Mouse (Mus musculus): ENCODE data around the gene Lca5l. TPM values are rescaled to one million over a fixed set of nuclear protein-coding genes. Genes with fewer than 3 reads are reported as not detected.
A peak's percentile ranks its signal among the peaks of the same experiment; 100 is the strongest.

Gene Lca5l
- polyA plus RNA-seq (2015; fragmentation: Nextera tagmentation; extraction: Ambion mirVana): 0.76 and 1.2 TPM in 2 replicates

DNA sequence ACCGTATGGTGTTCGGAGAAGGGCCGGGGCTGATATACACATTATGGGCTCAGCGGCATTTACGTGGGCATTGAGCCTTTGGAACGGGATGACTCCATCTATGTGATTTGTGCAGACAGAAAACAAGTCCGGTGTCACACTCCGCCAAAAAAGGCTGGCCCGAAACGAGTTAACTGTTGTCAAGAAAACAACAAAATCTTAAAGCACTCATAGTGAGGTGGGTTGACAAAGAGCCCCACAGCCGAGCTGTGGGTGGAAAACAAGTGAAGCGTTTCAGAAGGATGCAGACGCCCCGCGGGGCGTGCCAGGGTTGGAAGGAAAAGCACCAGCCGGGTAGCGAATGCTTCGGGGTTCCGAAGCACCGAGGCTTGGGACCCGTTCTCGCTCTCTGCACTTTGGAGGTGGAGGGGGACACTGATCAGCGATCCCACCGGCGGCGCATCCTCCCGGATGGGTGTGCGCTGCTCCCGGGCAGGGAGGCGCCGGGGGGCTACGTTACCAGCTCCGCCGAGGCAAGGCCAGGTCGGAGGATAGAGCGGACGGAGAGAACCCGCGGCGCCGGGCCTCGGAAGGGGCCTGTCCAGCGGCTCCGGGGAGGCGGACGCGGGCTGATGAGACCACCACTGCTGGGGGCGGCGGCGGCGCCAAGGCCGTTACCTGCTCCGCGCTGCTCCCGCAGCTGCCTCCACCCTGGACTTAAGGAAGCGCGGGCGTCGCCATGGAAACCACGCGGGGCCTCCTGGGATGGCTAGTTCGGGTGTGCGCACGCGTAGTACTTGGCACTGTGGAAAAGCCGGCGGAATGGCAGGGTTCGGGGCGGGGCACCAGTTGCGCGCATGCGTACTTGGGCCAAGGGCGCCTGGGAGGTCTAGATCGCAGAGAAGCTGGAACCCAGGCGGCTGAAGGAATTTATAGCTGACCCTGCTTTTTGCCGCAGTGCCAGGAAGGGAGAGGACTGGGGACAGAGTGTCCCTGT lies at the start of gene Lca5l:
Gene Lca5l, minus strand, starts transcription at position 741 of the 976 bp plus-strand sequence.
- Histone ChIP-seq H3K27ac (ENCODE audit: low read length) (peak within 1 kb of the TSS; percentile 56), H3K9ac (replicated peaks; ENCODE audit: low read depth, low read length) (peak within 1 kb of the TSS; percentile 69), H3K36me3 (ENCODE audit: control insufficient read depth, insufficient read depth) (no peaks in the 10 kb centered on the region), H3K4me1 (replicated peaks; ENCODE audit: control insufficient read depth, insufficient read depth, low read length) (peaks cover 4% of the 10 kb centered on the region; the same call in 1 of the 2 replicates), H3K4me2 (ENCODE audit: low read length) (peak within 1 kb of the TSS; percentile 59), H3K4me3 (replicated peaks; ENCODE audit: low read length) (peak within 1 kb of the TSS; percentile 70), H3K9me3 (ENCODE audit: control insufficient read depth, low read length) (no peaks in the 10 kb centered on the region), H3K27me3 (replicated peaks; ENCODE audit: control insufficient read depth, insufficient read depth, low read length) (no peaks in the 10 kb centered on the region)
- WGBS: under 1% methylated on average over 77 of the region's 77 CpGs
- ATAC-seq: peak; percentile 99

GRCm38 (mm10) chr16:96235366-96235970 lies 43.4 kb upstream of the Lca5l start, which contains the start of gene B3galt5:
TSS of gene B3galt5 (plus strand) at chr16:96235801.
- H3K4me3 ChIP-seq (replicated peaks; ENCODE audit: low read length): no peak within 1 kb of the TSS
- H3K9ac ChIP-seq (replicated peaks; ENCODE audit: low read depth, low read length): 0 out of 2 replicates have a peak within 1 kb of the TSS, but pooled peaks have one; percentile 11
- H3K4me1 ChIP-seq (replicated peaks; ENCODE audit: control insufficient read depth, insufficient read depth, low read length): 0 out of 2 replicates have a peak, but pooled peaks cover 3% of the 10 kb centered on the region
- peak; percentile 47; the same call in 1 of the 2 replicates for ATAC-seq
- H3K4me2 ChIP-seq (ENCODE audit: low read length): peak within 1 kb of the TSS; percentile 27
- H3K27me3 ChIP-seq (replicated peaks; ENCODE audit: control insufficient read depth, insufficient read depth, low read length): no peaks in the 10 kb centered on the region
- WGBS: 46% methylated on average over 17 of the region's 17 CpGs
- no peaks in the 10 kb centered on the region for H3K36me3 ChIP-seq (ENCODE audit: control insufficient read depth, insufficient read depth)
- H3K9me3 ChIP-seq (ENCODE audit: control insufficient read depth, low read length): no peaks in the 10 kb centered on the region
- H3K27ac ChIP-seq (ENCODE audit: low read length): peak within 1 kb of the TSS; percentile 25; the same call in 1 of the 2 replicates

GRCm38 (mm10) chr16:96233996-96234395 lies 41.9 kb upstream of the Lca5l start:
- Histone ChIP-seq H3K4me1 (replicated peaks; ENCODE audit: control insufficient read depth, insufficient read depth, low read length) (0 out of 2 replicates have a peak, but pooled peaks cover 3% of the 10 kb centered on the region), H3K4me2 (ENCODE audit: low read length) (no peak overlapping the region), H3K4me3 (replicated peaks; ENCODE audit: low read length) (no peak overlapping the region), H3K9ac (replicated peaks; ENCODE audit: low read depth, low read length) (no peak overlapping the region), H3K27me3 (replicated peaks; ENCODE audit: control insufficient read depth, insufficient read depth, low read length) (no peaks in the 10 kb centered on the region), H3K36me3 (ENCODE audit: control insufficient read depth, insufficient read depth) (no peaks in the 10 kb centered on the region), H3K27ac (ENCODE audit: low read length) (no peak overlapping the region), H3K9me3 (ENCODE audit: control insufficient read depth, low read length) (no peaks in the 10 kb centered on the region)
- ATAC-seq: no peak
- 87% methylated on average over 8 of the region's 8 CpGs for WGBS

DNA sequence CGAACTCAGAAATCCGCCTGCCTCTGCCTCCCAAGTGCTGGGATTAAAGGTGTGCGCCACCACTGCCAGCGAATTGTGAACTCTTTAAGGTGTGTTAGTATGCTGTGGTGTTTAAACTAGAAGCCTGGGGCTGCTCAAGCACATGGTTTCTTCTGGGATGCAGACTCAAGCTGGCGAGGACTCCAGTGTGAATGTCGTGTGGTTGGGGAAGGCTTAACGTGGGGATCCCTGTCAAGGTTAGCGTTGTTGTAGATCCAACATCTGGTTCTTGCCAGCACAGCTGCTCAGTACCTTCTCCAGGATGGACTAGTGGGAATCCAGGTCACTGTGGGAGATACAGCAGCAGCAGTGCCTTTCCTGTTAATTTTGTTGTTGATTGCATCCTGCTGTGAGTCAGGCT lies 39.9 kb upstream of the Lca5l start:
- Histone ChIP-seq H3K36me3 (ENCODE audit: control insufficient read depth, insufficient read depth) (no peaks in the 10 kb centered on the region), H3K27me3 (replicated peaks; ENCODE audit: control insufficient read depth, insufficient read depth, low read length) (no peaks in the 10 kb centered on the region), H3K9ac (replicated peaks; ENCODE audit: low read depth, low read length) (no peak overlapping the region), H3K4me1 (replicated peaks; ENCODE audit: control insufficient read depth, insufficient read depth, low read length) (0 out of 2 replicates have a peak, but pooled peaks cover 3% of the 10 kb centered on the region), H3K9me3 (ENCODE audit: control insufficient read depth, low read length) (no peaks in the 10 kb centered on the region), H3K4me2 (ENCODE audit: low read length) (no peak overlapping the region), H3K4me3 (replicated peaks; ENCODE audit: low read length) (no peak overlapping the region), H3K27ac (ENCODE audit: low read length) (no peak overlapping the region)
- no peak for ATAC-seq
- 86% methylated on average over 8 of the region's 8 CpGs for WGBS

- H3K9me3 ChIP-seq (ENCODE audit: control insufficient read depth, low read length): no peaks in the 10 kb centered on the region
- H3K4me2 ChIP-seq (ENCODE audit: low read length): no peak overlapping the region
- no peak overlapping the region for H3K9ac ChIP-seq (replicated peaks; ENCODE audit: low read depth, low read length)
- no peak overlapping the region for H3K4me3 ChIP-seq (replicated peaks; ENCODE audit: low read length)
- 0 out of 2 replicates have a peak, but pooled peaks cover 3% of the 10 kb centered on the region for H3K4me1 ChIP-seq (replicated peaks; ENCODE audit: control insufficient read depth, insufficient read depth, low read length)
- H3K27me3 ChIP-seq (replicated peaks; ENCODE audit: control insufficient read depth, insufficient read depth, low read length): no peaks in the 10 kb centered on the region
- no peak overlapping the region for H3K27ac ChIP-seq (ENCODE audit: low read length)
- no peak for ATAC-seq
- no peaks in the 10 kb centered on the region for H3K36me3 ChIP-seq (ENCODE audit: control insufficient read depth, insufficient read depth)
- whole genome bisulfite sequencing: 94% methylated on average over 4 of the region's 4 CpGs
These were observed 39.2 kb upstream of the Lca5l start for GRCm38 (mm10) chr16:96231251-96231650.

DNA sequence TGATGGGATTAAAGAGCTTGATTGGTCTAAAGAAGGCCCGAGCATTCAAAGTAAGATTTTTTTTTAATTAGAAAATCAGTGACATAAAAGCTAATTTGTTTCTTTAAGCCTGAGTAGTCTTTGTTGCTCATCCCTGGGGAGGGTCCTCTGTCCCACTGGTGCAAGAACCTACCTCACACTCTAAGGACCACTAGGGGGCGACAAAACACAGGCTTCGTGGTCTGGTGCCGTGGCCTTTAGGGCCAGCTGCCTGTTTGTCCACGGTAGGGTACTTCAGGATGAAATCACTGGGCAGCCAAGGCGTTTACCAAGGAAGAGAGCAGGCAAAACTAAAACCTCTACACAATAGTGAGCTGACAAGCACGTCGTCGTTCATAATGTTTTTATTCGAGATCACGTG lies 38.3 kb upstream of the Lca5l start:
- ATAC-seq: peak; percentile 77
- no peak overlapping the region for H3K9ac ChIP-seq (replicated peaks; ENCODE audit: low read depth, low read length)
- no peak overlapping the region for H3K4me3 ChIP-seq (replicated peaks; ENCODE audit: low read length)
- no peak overlapping the region for H3K4me2 ChIP-seq (ENCODE audit: low read length)
- H3K36me3 ChIP-seq (ENCODE audit: control insufficient read depth, insufficient read depth): no peaks in the 10 kb centered on the region
- no peaks in the 10 kb centered on the region for H3K4me1 ChIP-seq (replicated peaks; ENCODE audit: control insufficient read depth, insufficient read depth, low read length)
- H3K27me3 ChIP-seq (replicated peaks; ENCODE audit: control insufficient read depth, insufficient read depth, low read length): no peaks in the 10 kb centered on the region
- WGBS: 25% methylated on average over 11 of the region's 11 CpGs
- H3K9me3 ChIP-seq (ENCODE audit: control insufficient read depth, low read length): no peaks in the 10 kb centered on the region
- no peak overlapping the region for H3K27ac ChIP-seq (ENCODE audit: low read length)

GRCm38 (mm10) chr16:96229044-96229555 lies 37.0 kb upstream of the Lca5l start:
- Histone ChIP-seq H3K27ac (ENCODE audit: low read length) (no peak overlapping the region), H3K4me1 (replicated peaks; ENCODE audit: control insufficient read depth, insufficient read depth, low read length) (no peaks in the 10 kb centered on the region), H3K4me3 (replicated peaks; ENCODE audit: low read length) (no peak overlapping the region), H3K36me3 (ENCODE audit: control insufficient read depth, insufficient read depth) (no peaks in the 10 kb centered on the region), H3K27me3 (replicated peaks; ENCODE audit: control insufficient read depth, insufficient read depth, low read length) (no peaks in the 10 kb centered on the region), H3K4me2 (ENCODE audit: low read length) (no peak overlapping the region), H3K9me3 (ENCODE audit: control insufficient read depth, low read length) (no peaks in the 10 kb centered on the region), H3K9ac (replicated peaks; ENCODE audit: low read depth, low read length) (no peak overlapping the region)
- no peak for ATAC-seq
- WGBS: 46% methylated on average over 8 of the region's 8 CpGs

GRCm38 (mm10) chr16:96228438-96228837 lies 36.4 kb upstream of the Lca5l start:
- H3K9me3 ChIP-seq (ENCODE audit: control insufficient read depth, low read length): no peaks in the 10 kb centered on the region
- no peak overlapping the region for H3K27ac ChIP-seq (ENCODE audit: low read length)
- 65% methylated on average over 13 of the region's 13 CpGs for WGBS
- no peaks in the 10 kb centered on the region for H3K27me3 ChIP-seq (replicated peaks; ENCODE audit: control insufficient read depth, insufficient read depth, low read length)
- H3K36me3 ChIP-seq (ENCODE audit: control insufficient read depth, insufficient read depth): no peaks in the 10 kb centered on the region
- no peaks in the 10 kb centered on the region for H3K4me1 ChIP-seq (replicated peaks; ENCODE audit: control insufficient read depth, insufficient read depth, low read length)
- H3K9ac ChIP-seq (replicated peaks; ENCODE audit: low read depth, low read length): no peak overlapping the region
- H3K4me2 ChIP-seq (ENCODE audit: low read length): no peak overlapping the region
- no peak overlapping the region for H3K4me3 ChIP-seq (replicated peaks; ENCODE audit: low read length)
- ATAC-seq: no peak

- no peaks in the 10 kb centered on the region for H3K9me3 ChIP-seq (ENCODE audit: control insufficient read depth, low read length)
- no peaks in the 10 kb centered on the region for H3K4me1 ChIP-seq (replicated peaks; ENCODE audit: control insufficient read depth, insufficient read depth, low read length)
- no peak overlapping the region for H3K27ac ChIP-seq (ENCODE audit: low read length)
- no peak for ATAC-seq
- WGBS: 92% methylated on average over 1 of the region's 1 CpGs
- no peak overlapping the region for H3K4me2 ChIP-seq (ENCODE audit: low read length)
- H3K9ac ChIP-seq (replicated peaks; ENCODE audit: low read depth, low read length): no peak overlapping the region
- H3K27me3 ChIP-seq (replicated peaks; ENCODE audit: control insufficient read depth, insufficient read depth, low read length): no peaks in the 10 kb centered on the region
- no peak overlapping the region for H3K4me3 ChIP-seq (replicated peaks; ENCODE audit: low read length)
- H3K36me3 ChIP-seq (ENCODE audit: control insufficient read depth, insufficient read depth): no peaks in the 10 kb centered on the region
These were observed 30.4 kb upstream of the Lca5l start for GRCm38 (mm10) chr16:96222452-96222851.

All from forebrain, embryonic 16.5 days (tissue).